Mouse (Mus musculus) lung, postnatal 25 days (tissue): Measurements from ENCODE around the gene Mrpl52.

ENCODE experiments used
- DNase-seq: peaks from one replicate; pipeline ENCODE4 v3.0.0; 2022; ENCODE audit warnings: low spot score

Gene Mrpl52

GRCm38 (mm10) chr14:54472671-54473070 is 46.0 kb downstream of the Mrpl52 start:
- no peak for DNase-seq

GRCm38 (mm10) chr14:54474744-54475143 is 48.0 kb downstream of the Mrpl52 start:
- no peak for DNase-seq

GRCm38 (mm10) chr14:54475941-54476844 is 49.5 kb downstream of the Mrpl52 start, which contains the start of gene Rem2:
Gene Rem2, plus strand, starts transcription at chr14:54476100.
- DNase-seq, result peak; percentile 78

- DNase-seq, result no peak
These were observed 50.6 kb downstream of the Mrpl52 start for GRCm38 (mm10) chr14:54477172-54477909.
